Comparison of ENCODE assay signal across 25 mouse cellular contexts in the genomic region with DNA sequence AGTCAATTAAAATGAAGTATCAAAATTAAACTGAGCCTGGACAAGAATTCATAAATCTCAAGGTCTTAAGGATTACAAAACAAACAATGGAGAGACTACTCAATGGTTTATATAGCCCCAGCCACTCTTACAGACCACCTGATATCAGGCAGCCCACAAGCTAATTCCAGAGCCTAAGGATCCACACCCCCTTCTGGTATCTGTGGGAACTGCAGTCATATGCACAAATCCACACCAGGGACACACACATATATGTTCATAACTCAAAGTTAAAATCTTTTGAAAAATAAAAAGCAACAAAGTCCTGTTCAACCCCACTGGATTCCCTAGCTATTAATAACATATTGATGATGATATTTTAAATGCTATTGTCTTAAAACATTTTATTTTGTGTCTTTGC.
A peak's percentile ranks its signal among the peaks of the same experiment; 100 is the strongest.
DNase-seq lines count a peak whose midpoint lies in the region; ATAC-seq and TF ChIP-seq lines count a peak whose summit lies in the region.
"Had no signal": no experiment of that assay in that cellular context is flagged by ENCODE, and none has a peak within 500 bp of the region (broad histone marks: within the 10 kb centered on the region; RNA-seq: fewer than 3 reads in every experiment).

No protein-coding gene starts in this region.

- H3K4me2 ChIP-seq in kidney, postnatal 0 days (ENCODE audit: low read length), result no peak overlapping the region
- no peak overlapping the region for H3K4me2 ChIP-seq in midbrain, postnatal 0 days (ENCODE audit: low read depth, low read length, poor library complexity, severe bottlenecking)
- no peak overlapping the region for H3K4me2 ChIP-seq in midbrain, embryonic 16.5 days (ENCODE audit: low read length)
- H3K4me2 ChIP-seq: forebrain, embryonic 15.5 days; hindbrain, embryonic 14.5 days; limb, embryonic 12.5 days; liver, embryonic 12.5 days; lung, embryonic 15.5 days; midbrain, embryonic 15.5 days; stomach, embryonic 15.5 days had no signal

- H3K36me3 ChIP-seq in kidney, postnatal 0 days (ENCODE audit: insufficient read depth, low read length), result no peaks in the 10 kb centered on the region
- H3K36me3 ChIP-seq in midbrain, postnatal 0 days (ENCODE audit: insufficient read depth, low read length), result no peaks in the 10 kb centered on the region
- H3K36me3 ChIP-seq in midbrain, embryonic 16.5 days (ENCODE audit: control insufficient read depth, insufficient read depth, low read length), result no peaks in the 10 kb centered on the region
- H3K36me3 ChIP-seq: embryonic facial prominence, embryonic 10.5 days; forebrain, embryonic 15.5 days; limb, embryonic 12.5 days; liver, embryonic 12.5 days; lung, embryonic 15.5 days; midbrain, embryonic 15.5 days; stomach, embryonic 15.5 days had no signal

- H3K9me3 ChIP-seq in kidney, postnatal 0 days (replicated peaks; ENCODE audit: low read length), result no peaks in the 10 kb centered on the region
- no peaks in the 10 kb centered on the region for H3K9me3 ChIP-seq in midbrain, postnatal 0 days (ENCODE audit: low read length)
- H3K9me3 ChIP-seq in midbrain, embryonic 16.5 days (replicated peaks; ENCODE audit: control insufficient read depth, low read length, poor library complexity, severe bottlenecking), result no peaks in the 10 kb centered on the region
- H3K9me3 ChIP-seq: embryonic facial prominence, embryonic 10.5 days; forebrain, embryonic 15.5 days; limb, embryonic 12.5 days; liver, embryonic 12.5 days; lung, embryonic 15.5 days; midbrain, embryonic 15.5 days; stomach, embryonic 15.5 days had no signal

- no peaks in the 10 kb centered on the region for H3K27me3 ChIP-seq in kidney, postnatal 0 days (ENCODE audit: insufficient read depth, low read length)
- no peaks in the 10 kb centered on the region for H3K27me3 ChIP-seq in midbrain, postnatal 0 days (ENCODE audit: insufficient read depth, low read length)
- H3K27me3 ChIP-seq in midbrain, embryonic 16.5 days (ENCODE audit: control insufficient read depth, insufficient read depth, low read depth, low read length), result no peaks in the 10 kb centered on the region
- H3K27me3 ChIP-seq: forebrain, embryonic 15.5 days; limb, embryonic 12.5 days; liver, embryonic 12.5 days; lung, embryonic 15.5 days; midbrain, embryonic 15.5 days; stomach, embryonic 15.5 days had no signal

- no peak overlapping the region for H3K9ac ChIP-seq in kidney, postnatal 0 days (ENCODE audit: low read depth, low read length)
- H3K9ac ChIP-seq in midbrain, postnatal 0 days (replicated peaks; ENCODE audit: low read length, poor library complexity, severe bottlenecking), result no peak overlapping the region
- no peak overlapping the region for H3K9ac ChIP-seq in midbrain, embryonic 16.5 days (ENCODE audit: low read depth, low read length)
- H3K9ac ChIP-seq: forebrain, embryonic 15.5 days; hindbrain, embryonic 14.5 days; limb, embryonic 12.5 days; liver, embryonic 12.5 days; lung, embryonic 15.5 days; midbrain, embryonic 15.5 days; stomach, embryonic 15.5 days had no signal

- TF ChIP-seq CTCF in kidney, postnatal 0 days (IDR thresholded peaks at IDR 0.05; ENCODE audit: low read depth), result 0 out of 2 replicates have a peak, but pooled peaks have one; percentile 26
- TF ChIP-seq CTCF in midbrain, postnatal 0 days (IDR thresholded peaks at IDR 0.05), result peak; percentile 56

- no peak overlapping the region for H3K27ac ChIP-seq in kidney, postnatal 0 days
- H3K27ac ChIP-seq in midbrain, postnatal 0 days (ENCODE audit: low read depth, low read length), result no peak overlapping the region
- H3K27ac ChIP-seq in midbrain, embryonic 16.5 days (ENCODE audit: low read length), result no peak overlapping the region
- H3K27ac ChIP-seq: embryonic facial prominence, embryonic 10.5 days; forebrain, embryonic 15.5 days; hindbrain, embryonic 14.5 days; limb, embryonic 12.5 days; liver, embryonic 12.5 days; lung, embryonic 15.5 days; midbrain, embryonic 15.5 days; stomach, embryonic 15.5 days had no signal

- DNase-seq in cerebellum, postnatal 14 days, result peak; percentile 19 to 41
- no peak for DNase-seq in cerebellum, postnatal 25 days
- no peak for DNase-seq in kidney, postnatal 0 days (ENCODE audit: low spot score)
- no peak for DNase-seq in kidney, adult 18-20 months
- no peak for DNase-seq in midbrain, postnatal 0 days (ENCODE audit: low spot score)
- no peak for DNase-seq in right cerebral cortex, postnatal 14 days
- DNase-seq: adrenal gland, postnatal 10 days; cerebellum, adult 8-10 months; gastrocnemius, postnatal 25 days; heart, adult 18-20 months; kidney, postnatal 10 days; right cerebral cortex, postnatal 4 days; thymus, adult 18-20 months; thymus, postnatal 4 days had no signal

- no peak for ATAC-seq in kidney, postnatal 0 days (replicated peaks; ENCODE audit: low FRiP score, low read depth)
- ATAC-seq in midbrain, postnatal 0 days (ENCODE audit: low FRiP score), result no peak
- ATAC-seq in midbrain, embryonic 16.5 days, result no peak
- ATAC-seq: forebrain, embryonic 15.5 days; intestine, embryonic 16.5 days; liver, embryonic 12.5 days; midbrain, embryonic 15.5 days had no signal

- H3K4me3 ChIP-seq in kidney, postnatal 0 days (replicated peaks; ENCODE audit: low read depth, low read length), result no peak overlapping the region
- no peak overlapping the region for H3K4me3 ChIP-seq in midbrain, postnatal 0 days (ENCODE audit: low read depth, low read length)
- no peak overlapping the region for H3K4me3 ChIP-seq in midbrain, embryonic 16.5 days (ENCODE audit: low read depth, low read length)
- H3K4me3 ChIP-seq: embryonic facial prominence, embryonic 10.5 days; forebrain, embryonic 15.5 days; limb, embryonic 12.5 days; liver, embryonic 12.5 days; lung, embryonic 15.5 days; megakaryocyte, embryonic 14.5 days; midbrain, embryonic 15.5 days; stomach, embryonic 15.5 days had no signal

- H3K4me1 ChIP-seq in kidney, postnatal 0 days (replicated peaks; ENCODE audit: insufficient read depth, low read length), result no peaks in the 10 kb centered on the region
- H3K4me1 ChIP-seq in midbrain, postnatal 0 days (ENCODE audit: insufficient read depth, low read length), result no peaks in the 10 kb centered on the region
- H3K4me1 ChIP-seq in midbrain, embryonic 16.5 days (ENCODE audit: control insufficient read depth, insufficient read depth, low read length), result no peaks in the 10 kb centered on the region
- H3K4me1 ChIP-seq: embryonic facial prominence, embryonic 10.5 days; forebrain, embryonic 15.5 days; limb, embryonic 12.5 days; liver, embryonic 12.5 days; lung, embryonic 15.5 days; midbrain, embryonic 15.5 days; stomach, embryonic 15.5 days had no signal

Comparison
In these comparisons a context has a peak if more than half of its experiments do, and no peak if none do; other contexts are left out.
1. DNase-seq: peak in cerebellum, postnatal 14 days (2 of 2); none in cerebellum, postnatal 25 days (0 of 2), kidney, postnatal 0 days (single experiment), kidney, adult 18-20 months (single experiment), midbrain, postnatal 0 days (single experiment) and right cerebral cortex, postnatal 14 days (single experiment).